Mouse (Mus musculus) thymus, postnatal 4 days (tissue): ENCODE measurements at regions not wholly inside any gene's neighbourhood (a gene's known extent, or its start where the extent isn't known, plus 50 kb on each side); places are given as distances from the start of the nearest gene placed in this dataset.

ENCODE experiments used
- DNase-seq: peaks from one replicate; pipeline ENCODE4 v3.0.0; 2021

GRCm38 (mm10) chr13:35079685-35080084, 52.8 kb upstream of the Eci2 start:
- no peak for DNase-seq

GRCm38 (mm10) chr13:35085386-35085785, 58.5 kb upstream of the Eci2 start:
- DNase-seq = no peak

GRCm38 (mm10) chr13:35087246-35088040, 60.5 kb upstream of the Eci2 start:
- DNase-seq = no peak

- no peak for DNase-seq
These were observed 64.3 kb upstream of the Eci2 start for GRCm38 (mm10) chr13:35091155-35091554.

GRCm38 (mm10) chr13:35119782-35120181, 92.9 kb upstream of the Eci2 start:
- no peak for DNase-seq

GRCm38 (mm10) chr13:35129475-35129874, 102.6 kb upstream of the Eci2 start:
- peak; percentile 61 for DNase-seq

GRCm38 (mm10) chr13:35131272-35132185, 104.6 kb upstream of the Eci2 start:
- DNase-seq = peak; percentile 45

GRCm38 (mm10) chr13:35151629-35152028, 124.7 kb upstream of the Eci2 start:
- DNase-seq = no peak

- DNase-seq = no peak
These were observed 132.6 kb upstream of the Eci2 start for GRCm38 (mm10) chr13:35159456-35159855.

- DNase-seq = no peak
These were observed 133.9 kb upstream of the Eci2 start for GRCm38 (mm10) chr13:35160767-35161166.

GRCm38 (mm10) chr13:35166080-35166479, 139.2 kb upstream of the Eci2 start:
- no peak for DNase-seq

- no peak for DNase-seq
These were observed 140.1 kb upstream of the Eci2 start for GRCm38 (mm10) chr13:35166831-35167541.

- DNase-seq = no peak
These were observed 144.8 kb upstream of the Eci2 start for GRCm38 (mm10) chr13:35171562-35172254.

- DNase-seq = no peak
These were observed 146.6 kb upstream of the Eci2 start for GRCm38 (mm10) chr13:35173522-35173921.

- DNase-seq = no peak
These were observed 148.7 kb upstream of the Eci2 start for GRCm38 (mm10) chr13:35175587-35175986.

- no peak for DNase-seq
These were observed 150.4 kb upstream of the Eci2 start for GRCm38 (mm10) chr13:35177305-35177704.

- DNase-seq = peak; percentile 82
These were observed 162.3 kb upstream of the Eci2 start for GRCm38 (mm10) chr13:35189028-35189711.

GRCm38 (mm10) chr13:35202069-35202468, 175.2 kb upstream of the Eci2 start:
- no peak for DNase-seq

GRCm38 (mm10) chr13:35208319-35208718, 181.4 kb upstream of the Eci2 start:
- no peak for DNase-seq

- no peak for DNase-seq
These were observed 182.7 kb upstream of the Eci2 start for GRCm38 (mm10) chr13:35209551-35209950.

- DNase-seq = no peak
These were observed 184.9 kb upstream of the Eci2 start for GRCm38 (mm10) chr13:35211834-35212233.

GRCm38 (mm10) chr13:35212276-35212675, 185.4 kb upstream of the Eci2 start:
- DNase-seq = no peak
